Mouse (Mus musculus) adrenal gland, adult (tissue): Measurements from ENCODE around the gene Tbxas1.

ENCODE experiments used
- DNase-seq, 2 experiments: peaks; one replicate each; pipeline ENCODE4 v3.0.0; 2022 to 2023; ENCODE audit warnings: low spot score in 1 of 2; ENCODE audit not compliant: inconsistent age in 2 of 2

Gene Tbxas1

GRCm38 (mm10) chr6:38853561-38853992, 21.6 kb upstream of the Tbxas1 start:
- DNase-seq, result no peak

GRCm38 (mm10) chr6:38859819-38860218, 15.4 kb upstream of the Tbxas1 start:
- no peak for DNase-seq

GRCm38 (mm10) chr6:38860301-38860700, 14.9 kb upstream of the Tbxas1 start:
- DNase-seq, result no peak

GRCm38 (mm10) chr6:38863595-38863994, 11.6 kb upstream of the Tbxas1 start:
- no peak for DNase-seq

GRCm38 (mm10) chr6:38865805-38866204, 9.4 kb upstream of the Tbxas1 start:
- no peak for DNase-seq

- no peak for DNase-seq
These were observed 8.8 kb upstream of the Tbxas1 start for GRCm38 (mm10) chr6:38866357-38866756.

- DNase-seq, result no peak
These were observed 8.4 kb upstream of the Tbxas1 start for GRCm38 (mm10) chr6:38866761-38867160.

GRCm38 (mm10) chr6:38867291-38867690, 7.9 kb upstream of the Tbxas1 start:
- no peak for DNase-seq

GRCm38 (mm10) chr6:38868974-38869373, 6.2 kb upstream of the Tbxas1 start:
- no peak for DNase-seq

GRCm38 (mm10) chr6:38870070-38870469, 5.1 kb upstream of the Tbxas1 start:
- no peak for DNase-seq

- peak in 1 of 2 experiments; percentile 40 for DNase-seq
These were observed 4.2 kb upstream of the Tbxas1 start for GRCm38 (mm10) chr6:38871051-38871450.

GRCm38 (mm10) chr6:38873316-38873715, 1.9 kb upstream of the Tbxas1 start:
- DNase-seq, result peak; percentile 77 to 91

GRCm38 (mm10) chr6:38874035-38874434, 1.2 kb upstream of the Tbxas1 start:
- peak; percentile 61 to 93 for DNase-seq

GRCm38 (mm10) chr6:38874565-38875257, 493 bp upstream of the Tbxas1 start:
- DNase-seq, result peak in 1 of 2 experiments; percentile 81

- peak; percentile 91 to 95 for DNase-seq
These were observed 1.1 kb downstream of the Tbxas1 start, which contains the start of gene Hipk2 for GRCm38 (mm10) chr6:38876071-38876911. TSS of gene Hipk2 (minus strand) at chr6:38876165.

GRCm38 (mm10) chr6:38877674-38878073, 2.5 kb downstream of the Tbxas1 start:
- DNase-seq, result peak in 1 of 2 experiments; percentile 26

- DNase-seq, result peak in 1 of 2 experiments; percentile 30
These were observed 6.3 kb downstream of the Tbxas1 start for GRCm38 (mm10) chr6:38881468-38881867.

GRCm38 (mm10) chr6:38881975-38882374, 6.8 kb downstream of the Tbxas1 start:
- DNase-seq, result peak in 1 of 2 experiments; percentile 20

- DNase-seq, result no peak
These were observed 7.5 kb downstream of the Tbxas1 start for GRCm38 (mm10) chr6:38882728-38883171.

- no peak for DNase-seq
These were observed 9.3 kb downstream of the Tbxas1 start for GRCm38 (mm10) chr6:38884482-38884881.

GRCm38 (mm10) chr6:38885132-38885531, 9.9 kb downstream of the Tbxas1 start:
- DNase-seq, result no peak

- no peak for DNase-seq
These were observed 12.2 kb downstream of the Tbxas1 start for GRCm38 (mm10) chr6:38887436-38887835.
